Mouse (Mus musculus) embryonic facial prominence, embryonic 13.5 days (tissue): ENCODE results near the gene Gm572. TPM values are rescaled to one million over a fixed set of nuclear protein-coding genes. Genes with fewer than 3 reads are reported as not detected.

Experiments used
- ATAC-seq: fragments of 200-750 bp; cut with Nextera tagmentation; 2 replicates; pipeline ENCODE4 v1.8.0; 2017; ENCODE audit warnings: low read depth; ENCODE audit not compliant: insufficient number of reproducible peaks, insufficient read depth, low FRiP score, low TSS enrichment
- H3K27ac ChIP-seq: fragments of 300-500 bp; sonication (generic); 2 replicates; pipeline ENCODE4 v1.5.1; 2015; ENCODE audit warnings: moderate library complexity, mild to moderate bottlenecking, inconsistent platforms
- H3K27me3 ChIP-seq: fragments of 300-500 bp; sonication (generic); 2 replicates; pipeline ENCODE4 v1.6.1; 2015; ENCODE audit warnings: mild to moderate bottlenecking, inconsistent platforms
- H3K36me3 ChIP-seq: fragments of 300-500 bp; sonication (generic); 2 replicates; pipeline ENCODE4 v1.6.1; 2015; ENCODE audit warnings: mild to moderate bottlenecking, inconsistent platforms
- H3K4me1 ChIP-seq: fragments of 300-500 bp; sonication (generic); 2 replicates; pipeline ENCODE4 v1.6.1; 2015; ENCODE audit warnings: inconsistent platforms
- H3K4me2 ChIP-seq: fragments of 300-500 bp; sonication (generic); 2 replicates; pipeline ENCODE4 v1.6.1; 2015; ENCODE audit warnings: moderate library complexity, mild to moderate bottlenecking, inconsistent platforms
- H3K4me3 ChIP-seq: fragments of 300-500 bp; sonication (generic); 2 replicates; pipeline ENCODE4 v1.5.1; 2015; ENCODE audit warnings: mild to moderate bottlenecking, inconsistent platforms
- H3K9ac ChIP-seq: fragments of 300-500 bp; sonication (generic); 2 replicates; pipeline ENCODE4 v1.6.1; 2015; ENCODE audit warnings: mild to moderate bottlenecking, inconsistent platforms
- H3K9me3 ChIP-seq: fragments of 300-500 bp; sonication (generic); 2 replicates; pipeline ENCODE4 v1.6.1; 2016; ENCODE audit warnings: inconsistent platforms
- WGBS: fragments of 180-500 bp; shearing (Covaris S2); methylation state at CpG from one replicate; pipeline ENCODE4 v1.1.7; 2015; ENCODE audit warnings: mixed read lengths; 5-methylcytosine and 5-hydroxymethylcytosine counted together
- polyA plus RNA-seq: library from polyadenylated mRNA; unstranded; fragments of >200 nt; fragmentation: Nextera tagmentation; extraction: Ambion mirVana; gene quantifications from 2 replicates; pipeline ENCODE4 v1.2.1, GENCODE M21; 2015

Gene Gm572
- polyA plus RNA-seq, 1 experiment from 2014 or later: not detected

- H3K27me3 ChIP-seq: no peaks in the 10 kb centered on the region
- peaks cover 36% of the 10 kb centered on the region for H3K4me1 ChIP-seq
- no peaks in the 10 kb centered on the region for H3K36me3 ChIP-seq
- H3K9ac ChIP-seq: no peak overlapping the region
- H3K4me2 ChIP-seq: no peak overlapping the region
- no peak for ATAC-seq
- no peak overlapping the region for H3K27ac ChIP-seq
- 80% methylated on average over 4 of the region's 4 CpGs for WGBS
- no peak overlapping the region for H3K4me3 ChIP-seq
- H3K9me3 ChIP-seq: no peaks in the 10 kb centered on the region
Observed at GRCm38 (mm10) chr4:148691185-148691584, 48.1 kb downstream of the Gm572 start.

GRCm38 (mm10) chr4:148693417-148693959 is 50.4 kb downstream of the Gm572 start:
- 90% methylated on average over 7 of the region's 7 CpGs for WGBS
- Histone ChIP-seq H3K4me3 (no peak overlapping the region), H3K9me3 (no peaks in the 10 kb centered on the region), H3K9ac (no peak overlapping the region), H3K27me3 (0 out of 2 replicates have a peak, but pooled peaks cover 4% of the 10 kb centered on the region), H3K27ac (no peak overlapping the region), H3K4me2 (no peak overlapping the region), H3K36me3 (no peaks in the 10 kb centered on the region), H3K4me1 (peaks cover 13% of the 10 kb centered on the region)
- ATAC-seq: no peak

GRCm38 (mm10) chr4:148704756-148705155 is 61.6 kb downstream of the Gm572 start:
- WGBS: 39% methylated on average over 3 of the region's 3 CpGs
- no peak overlapping the region for H3K9ac ChIP-seq
- no peak overlapping the region for H3K4me3 ChIP-seq
- H3K36me3 ChIP-seq: no peaks in the 10 kb centered on the region
- ATAC-seq: no peak
- H3K27me3 ChIP-seq: peaks cover 16% of the 10 kb centered on the region; the same call in 1 of the 2 replicates
- H3K4me2 ChIP-seq: no peak overlapping the region
- H3K27ac ChIP-seq: no peak overlapping the region
- H3K9me3 ChIP-seq: no peaks in the 10 kb centered on the region
- peaks cover 28% of the 10 kb centered on the region for H3K4me1 ChIP-seq

- Histone ChIP-seq H3K36me3 (no peaks in the 10 kb centered on the region), H3K4me2 (no peak overlapping the region), H3K9ac (no peak overlapping the region), H3K27me3 (peaks cover 10% of the 10 kb centered on the region; the same call in 1 of the 2 replicates), H3K27ac (0 out of 2 replicates have a peak overlapping the region, but pooled peaks have one; percentile 35), H3K4me1 (peaks cover 29% of the 10 kb centered on the region), H3K9me3 (no peaks in the 10 kb centered on the region), H3K4me3 (no peak overlapping the region)
- ATAC-seq: no peak
- 24% methylated on average over 11 of the region's 11 CpGs for WGBS
Observed at GRCm38 (mm10) chr4:148708836-148709235, 65.7 kb downstream of the Gm572 start.

GRCm38 (mm10) chr4:148710446-148710845 is 67.3 kb downstream of the Gm572 start:
- WGBS: 65% methylated on average over 2 of the region's 2 CpGs
- Histone ChIP-seq H3K36me3 (no peaks in the 10 kb centered on the region), H3K27ac (no peak overlapping the region), H3K9ac (no peak overlapping the region), H3K9me3 (no peaks in the 10 kb centered on the region), H3K4me1 (peaks cover 34% of the 10 kb centered on the region), H3K27me3 (peaks cover 10% of the 10 kb centered on the region; the same call in 1 of the 2 replicates), H3K4me3 (no peak overlapping the region), H3K4me2 (no peak overlapping the region)
- ATAC-seq: no peak

GRCm38 (mm10) chr4:148711323-148711722 is 68.2 kb downstream of the Gm572 start:
- H3K27ac ChIP-seq: no peak overlapping the region
- H3K4me1 ChIP-seq: peaks cover 34% of the 10 kb centered on the region
- H3K9me3 ChIP-seq: no peaks in the 10 kb centered on the region
- H3K27me3 ChIP-seq: peaks cover 10% of the 10 kb centered on the region; the same call in 1 of the 2 replicates
- no peaks in the 10 kb centered on the region for H3K36me3 ChIP-seq
- H3K9ac ChIP-seq: no peak overlapping the region
- no peak for ATAC-seq
- H3K4me3 ChIP-seq: no peak overlapping the region
- WGBS: 10% methylated on average over 10 of the region's 10 CpGs
- no peak overlapping the region for H3K4me2 ChIP-seq

GRCm38 (mm10) chr4:148712632-148713031 is 69.5 kb downstream of the Gm572 start:
- H3K36me3 ChIP-seq: no peaks in the 10 kb centered on the region
- no peak overlapping the region for H3K4me3 ChIP-seq
- H3K4me2 ChIP-seq: no peak overlapping the region
- H3K27ac ChIP-seq: no peak overlapping the region
- no peaks in the 10 kb centered on the region for H3K9me3 ChIP-seq
- ATAC-seq: no peak
- no peak overlapping the region for H3K9ac ChIP-seq
- 39% methylated on average over 10 of the region's 10 CpGs for WGBS
- H3K4me1 ChIP-seq: peaks cover 34% of the 10 kb centered on the region
- peaks cover 4% of the 10 kb centered on the region; the same call in 1 of the 2 replicates for H3K27me3 ChIP-seq

GRCm38 (mm10) chr4:148714064-148714463 is 70.9 kb downstream of the Gm572 start:
- Histone ChIP-seq H3K4me2 (no peak overlapping the region), H3K9ac (no peak overlapping the region), H3K4me1 (peaks cover 31% of the 10 kb centered on the region), H3K36me3 (no peaks in the 10 kb centered on the region), H3K9me3 (no peaks in the 10 kb centered on the region), H3K27me3 (peaks cover 4% of the 10 kb centered on the region; the same call in 1 of the 2 replicates), H3K4me3 (no peak overlapping the region), H3K27ac (no peak overlapping the region)
- 69% methylated on average over 8 of the region's 8 CpGs for WGBS
- no peak for ATAC-seq

- no peak overlapping the region for H3K9ac ChIP-seq
- 75% methylated on average over 12 of the region's 12 CpGs for WGBS
- peaks cover 6% of the 10 kb centered on the region; the same call in 1 of the 2 replicates for H3K27me3 ChIP-seq
- no peak overlapping the region for H3K4me2 ChIP-seq
- H3K4me3 ChIP-seq: no peak overlapping the region
- ATAC-seq: no peak
- H3K4me1 ChIP-seq: peaks cover 26% of the 10 kb centered on the region
- no peaks in the 10 kb centered on the region for H3K36me3 ChIP-seq
- H3K27ac ChIP-seq: no peak overlapping the region
- no peaks in the 10 kb centered on the region for H3K9me3 ChIP-seq
Observed at GRCm38 (mm10) chr4:148714739-148715138, 71.6 kb downstream of the Gm572 start.

GRCm38 (mm10) chr4:148715396-148715795 is 72.3 kb downstream of the Gm572 start:
- 50% methylated on average over 3 of the region's 3 CpGs for WGBS
- no peak for ATAC-seq

More at GRCm38 (mm10) chr4:148715396-148715795, 72.3 kb downstream of the Gm572 start:
- Histone ChIP-seq H3K27ac (no peak overlapping the region), H3K9me3 (no peaks in the 10 kb centered on the region), H3K27me3 (0 out of 2 replicates have a peak, but pooled peaks cover 6% of the 10 kb centered on the region), H3K36me3 (no peaks in the 10 kb centered on the region), H3K9ac (no peak overlapping the region), H3K4me3 (no peak overlapping the region), H3K4me2 (no peak overlapping the region), H3K4me1 (peaks cover 26% of the 10 kb centered on the region)
